Mouse (Mus musculus): Measurements from ENCODE around the gene Lamtor5. TPM values are rescaled to one million over a fixed set of nuclear protein-coding genes. Genes with fewer than 3 reads are reported as not detected.

The Lamtor5 gene
- polyA plus RNA-seq, 1 experiment from 2014 or later = 217 TPM

DNA sequence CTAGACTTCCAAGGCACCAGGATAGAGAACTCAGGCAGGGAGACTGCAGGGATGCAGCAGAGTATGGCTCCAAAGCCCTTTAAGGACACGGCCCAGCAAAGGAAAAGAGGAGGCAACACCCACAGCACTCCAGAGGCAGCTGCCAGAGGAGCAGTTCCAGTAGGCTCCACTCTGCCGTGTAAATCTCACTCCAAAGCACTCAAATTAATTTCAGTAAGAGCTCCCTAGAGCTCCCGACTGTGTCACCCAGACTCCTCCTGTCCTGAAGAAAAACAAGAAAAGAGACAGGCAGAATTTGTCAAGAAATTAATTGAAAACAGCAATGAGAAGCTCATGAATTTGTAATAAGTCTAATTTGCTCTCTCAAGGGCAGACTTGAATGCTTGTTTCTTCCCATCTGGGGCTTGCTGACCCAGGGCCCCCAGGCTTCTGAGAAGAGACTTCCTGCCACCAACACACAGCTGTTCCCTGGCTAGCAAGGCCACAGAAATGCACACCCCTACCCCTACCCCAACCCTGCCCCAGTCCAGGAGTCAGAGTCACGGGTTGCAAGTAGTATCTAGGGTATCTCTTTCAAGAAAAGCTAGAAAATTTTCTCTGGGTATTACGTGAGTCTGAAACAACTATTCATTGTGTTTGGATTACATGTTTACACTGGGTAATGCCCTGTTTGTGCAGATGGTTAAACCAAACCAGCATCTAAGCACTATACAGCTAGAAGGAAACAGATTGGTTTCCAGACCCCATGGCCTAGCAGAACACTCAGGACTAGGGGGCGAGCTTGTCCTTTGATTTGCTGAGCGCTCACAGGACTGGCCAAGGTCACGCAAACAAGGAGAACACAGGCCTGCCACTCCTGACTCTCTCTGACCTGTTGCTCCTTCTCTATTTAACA, 17.5 kb upstream of the Lamtor5 start:
- Histone ChIP-seq H3K4me2 (ENCODE audit: low read depth, low read length) (no peak overlapping the region), H3K27me3 (replicated peaks; ENCODE audit: control insufficient read depth, insufficient read depth, low read length) (no peaks in the 10 kb centered on the region), H3K27ac (ENCODE audit: low read length) (peak overlapping the region; percentile 1; the same call in 1 of the 2 replicates), H3K9ac (ENCODE audit: low read depth, low read length) (no peak overlapping the region), H3K4me3 (ENCODE audit: low read length) (no peak overlapping the region), H3K9me3 (ENCODE audit: control insufficient read depth, low read length) (no peaks in the 10 kb centered on the region), H3K36me3 (ENCODE audit: control insufficient read depth, insufficient read depth, low read length) (no peaks in the 10 kb centered on the region), H3K4me1 (ENCODE audit: control insufficient read depth, insufficient read depth, low read length) (0 out of 2 replicates have a peak, but pooled peaks cover 5% of the 10 kb centered on the region)
- WGBS = 41% methylated on average over 8 of the region's 8 CpGs
- 0 out of 2 replicates have a peak, but pooled peaks have one; percentile 58 for ATAC-seq

DNA sequence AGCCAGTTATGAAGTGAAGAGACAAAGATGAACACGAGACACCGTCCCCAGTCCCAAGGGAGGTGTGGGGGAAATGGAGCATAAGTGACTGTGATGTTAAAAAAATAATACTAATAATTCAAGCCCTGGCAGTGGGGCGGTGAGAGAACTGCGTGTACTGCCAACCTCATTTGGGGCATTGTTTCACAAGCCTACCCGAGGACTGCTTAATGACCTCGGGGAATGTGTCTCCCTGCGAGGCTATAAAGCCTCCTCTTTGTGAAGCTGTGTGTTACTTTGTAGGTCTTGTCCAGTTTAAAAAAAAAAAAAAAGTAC, 16.9 kb upstream of the Lamtor5 start:
- Histone ChIP-seq H3K36me3 (ENCODE audit: control insufficient read depth, insufficient read depth, low read length) (no peaks in the 10 kb centered on the region), H3K4me1 (ENCODE audit: control insufficient read depth, insufficient read depth, low read length) (0 out of 2 replicates have a peak, but pooled peaks cover 5% of the 10 kb centered on the region), H3K9me3 (ENCODE audit: control insufficient read depth, low read length) (no peaks in the 10 kb centered on the region), H3K9ac (ENCODE audit: low read depth, low read length) (no peak overlapping the region), H3K27me3 (replicated peaks; ENCODE audit: control insufficient read depth, insufficient read depth, low read length) (no peaks in the 10 kb centered on the region), H3K4me3 (ENCODE audit: low read length) (no peak overlapping the region), H3K4me2 (ENCODE audit: low read depth, low read length) (no peak overlapping the region), H3K27ac (ENCODE audit: low read length) (no peak overlapping the region)
- 29% methylated on average over 7 of the region's 7 CpGs for WGBS
- ATAC-seq = no peak

DNA sequence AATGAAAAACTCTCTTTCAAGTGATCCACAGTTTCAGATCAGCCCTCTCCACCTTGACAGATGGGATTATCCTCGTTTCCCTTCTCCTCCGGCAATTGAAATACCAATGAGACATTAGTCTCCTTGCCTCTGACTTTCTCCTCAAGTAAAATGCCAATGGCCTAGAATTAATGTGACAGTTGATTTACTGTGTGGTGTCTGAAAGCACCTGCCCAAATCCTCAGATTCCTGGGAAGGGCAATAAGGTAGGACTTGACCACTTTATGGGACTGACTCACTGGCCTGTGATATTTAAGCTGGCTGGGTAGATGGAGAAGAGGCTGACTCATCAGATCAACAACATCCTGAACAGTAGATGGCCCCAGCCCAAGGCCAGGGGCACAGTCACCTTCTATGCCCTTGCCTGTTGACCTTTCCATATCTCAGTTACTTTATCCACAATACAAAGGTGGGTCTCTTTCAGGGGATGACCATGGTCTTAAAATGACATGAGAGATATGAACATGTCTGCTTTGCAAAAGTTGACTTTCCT, 11.8 kb upstream of the Lamtor5 start:
- Histone ChIP-seq H3K9ac (ENCODE audit: low read depth, low read length) (no peak overlapping the region), H3K4me2 (ENCODE audit: low read depth, low read length) (no peak overlapping the region), H3K27ac (ENCODE audit: low read length) (no peak overlapping the region), H3K27me3 (replicated peaks; ENCODE audit: control insufficient read depth, insufficient read depth, low read length) (no peaks in the 10 kb centered on the region), H3K36me3 (ENCODE audit: control insufficient read depth, insufficient read depth, low read length) (no peaks in the 10 kb centered on the region), H3K9me3 (ENCODE audit: control insufficient read depth, low read length) (no peaks in the 10 kb centered on the region), H3K4me3 (ENCODE audit: low read length) (no peak overlapping the region), H3K4me1 (ENCODE audit: control insufficient read depth, insufficient read depth, low read length) (no peaks in the 10 kb centered on the region)
- 50% methylated on average over 2 of the region's 2 CpGs for WGBS
- no peak for ATAC-seq

DNA sequence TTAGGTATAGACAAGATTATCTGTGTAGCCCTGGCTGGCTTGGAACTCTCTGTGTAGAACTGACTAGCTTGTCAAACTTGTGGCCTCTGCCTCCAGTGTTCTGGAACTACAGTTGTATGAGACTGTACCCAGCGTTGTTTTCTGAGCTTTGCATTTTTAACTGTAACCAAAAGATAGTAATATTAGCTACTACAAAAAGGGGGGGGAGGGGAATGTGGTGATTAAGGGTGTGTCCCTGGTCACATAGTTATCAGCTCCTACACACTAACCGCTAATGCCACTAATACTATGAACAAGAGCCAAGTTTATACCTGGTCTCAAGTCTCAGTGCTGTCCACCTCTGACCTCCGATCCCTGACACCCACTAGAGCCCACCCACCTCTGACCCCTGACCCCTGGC, 6.2 kb upstream of the Lamtor5 start:
- Histone ChIP-seq H3K4me1 (ENCODE audit: control insufficient read depth, insufficient read depth, low read length) (no peaks in the 10 kb centered on the region), H3K4me3 (ENCODE audit: low read length) (no peak overlapping the region), H3K9me3 (ENCODE audit: control insufficient read depth, low read length) (no peaks in the 10 kb centered on the region), H3K9ac (ENCODE audit: low read depth, low read length) (no peak overlapping the region), H3K4me2 (ENCODE audit: low read depth, low read length) (no peak overlapping the region), H3K27ac (ENCODE audit: low read length) (no peak overlapping the region), H3K27me3 (replicated peaks; ENCODE audit: control insufficient read depth, insufficient read depth, low read length) (no peaks in the 10 kb centered on the region), H3K36me3 (ENCODE audit: control insufficient read depth, insufficient read depth, low read length) (no peaks in the 10 kb centered on the region)
- no peak for ATAC-seq
- 89% methylated on average over 3 of the region's 3 CpGs for WGBS

DNA sequence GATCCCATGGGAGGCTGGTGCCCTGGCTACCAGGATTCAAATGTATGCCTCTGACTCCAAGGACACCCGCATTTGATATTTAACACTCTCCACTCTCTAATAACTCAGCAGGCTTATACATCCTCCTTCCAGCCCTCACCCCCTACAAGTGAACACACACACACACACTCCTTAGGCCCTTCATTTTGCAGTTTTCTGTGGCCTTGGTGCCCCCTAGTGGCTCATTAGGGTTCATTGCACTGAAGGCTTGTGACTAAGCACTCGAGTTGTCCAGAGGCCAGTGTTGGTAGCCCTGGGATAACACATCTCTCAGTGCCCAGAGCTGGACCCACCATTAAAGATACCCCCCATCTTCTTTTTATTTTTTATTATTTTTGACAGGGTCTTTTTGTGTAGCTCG, 4.8 kb upstream of the Lamtor5 start:
- Histone ChIP-seq H3K36me3 (ENCODE audit: control insufficient read depth, insufficient read depth, low read length) (no peaks in the 10 kb centered on the region), H3K27me3 (replicated peaks; ENCODE audit: control insufficient read depth, insufficient read depth, low read length) (no peaks in the 10 kb centered on the region), H3K4me1 (ENCODE audit: control insufficient read depth, insufficient read depth, low read length) (no peaks in the 10 kb centered on the region; the same call in 1 of the 2 replicates), H3K9me3 (ENCODE audit: control insufficient read depth, low read length) (no peaks in the 10 kb centered on the region), H3K4me3 (ENCODE audit: low read length) (no peak overlapping the region), H3K27ac (ENCODE audit: low read length) (no peak overlapping the region), H3K4me2 (ENCODE audit: low read depth, low read length) (no peak overlapping the region), H3K9ac (ENCODE audit: low read depth, low read length) (no peak overlapping the region)
- ATAC-seq = peak; percentile 52
- 15% methylated on average over 3 of the region's 3 CpGs for WGBS

DNA sequence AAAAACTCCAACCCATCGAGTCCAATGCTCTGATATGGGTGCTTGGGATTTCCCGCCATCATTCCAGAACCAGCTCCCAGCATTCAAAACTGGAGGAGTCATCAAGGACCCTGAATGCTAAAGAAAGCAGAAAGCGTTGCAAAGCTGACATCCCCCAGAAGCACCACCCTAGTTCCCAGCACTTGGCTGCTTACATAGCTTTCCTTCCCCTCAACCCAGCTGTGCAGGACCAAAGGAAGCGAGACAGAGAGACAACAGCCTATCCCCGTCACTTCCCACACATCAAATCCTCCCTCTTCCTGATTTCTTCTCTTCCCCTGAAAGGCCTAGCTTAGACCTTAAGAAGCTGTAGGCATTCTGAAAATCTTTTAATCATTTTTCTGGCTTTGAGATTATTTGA, 3.3 kb upstream of the Lamtor5 start:
- H3K36me3 ChIP-seq (ENCODE audit: control insufficient read depth, insufficient read depth, low read length) = no peaks in the 10 kb centered on the region
- H3K27me3 ChIP-seq (replicated peaks; ENCODE audit: control insufficient read depth, insufficient read depth, low read length) = no peaks in the 10 kb centered on the region
- no peak overlapping the region for H3K9ac ChIP-seq (ENCODE audit: low read depth, low read length)
- H3K4me3 ChIP-seq (ENCODE audit: low read length) = no peak overlapping the region
- H3K27ac ChIP-seq (ENCODE audit: low read length) = no peak overlapping the region
- peaks cover 9% of the 10 kb centered on the region for H3K4me1 ChIP-seq (ENCODE audit: control insufficient read depth, insufficient read depth, low read length)
- no peaks in the 10 kb centered on the region for H3K9me3 ChIP-seq (ENCODE audit: control insufficient read depth, low read length)
- no peak for ATAC-seq
- no peak overlapping the region for H3K4me2 ChIP-seq (ENCODE audit: low read depth, low read length)
- WGBS = 58% methylated on average over 5 of the region's 5 CpGs

DNA sequence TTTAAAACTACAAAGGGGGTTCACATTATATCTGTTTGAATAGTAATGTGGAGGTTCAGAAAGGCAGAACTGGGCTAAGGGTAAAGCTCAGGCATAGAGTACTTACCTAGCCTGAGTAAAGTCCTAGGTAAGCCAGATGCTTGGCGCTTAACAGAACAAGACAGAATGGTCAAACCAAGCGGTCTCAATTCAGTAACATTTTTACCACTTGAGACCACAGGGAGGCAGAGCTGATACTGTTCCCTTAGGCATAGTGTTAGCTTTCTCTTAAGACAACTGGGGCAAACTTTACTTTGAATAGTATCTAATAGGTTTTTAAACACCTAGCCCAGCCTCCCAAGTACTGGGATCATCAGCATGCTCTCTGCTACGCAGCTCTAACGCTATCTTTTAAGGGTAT, 2.7 kb upstream of the Lamtor5 start:
- Histone ChIP-seq H3K4me1 (ENCODE audit: control insufficient read depth, insufficient read depth, low read length) (peaks cover 11% of the 10 kb centered on the region), H3K4me2 (ENCODE audit: low read depth, low read length) (no peak overlapping the region), H3K27ac (ENCODE audit: low read length) (no peak overlapping the region), H3K27me3 (replicated peaks; ENCODE audit: control insufficient read depth, insufficient read depth, low read length) (no peaks in the 10 kb centered on the region), H3K4me3 (ENCODE audit: low read length) (no peak overlapping the region), H3K36me3 (ENCODE audit: control insufficient read depth, insufficient read depth, low read length) (no peaks in the 10 kb centered on the region), H3K9me3 (ENCODE audit: control insufficient read depth, low read length) (no peaks in the 10 kb centered on the region), H3K9ac (ENCODE audit: low read depth, low read length) (no peak overlapping the region)
- 58% methylated on average over 4 of the region's 4 CpGs for WGBS
- no peak for ATAC-seq

DNA sequence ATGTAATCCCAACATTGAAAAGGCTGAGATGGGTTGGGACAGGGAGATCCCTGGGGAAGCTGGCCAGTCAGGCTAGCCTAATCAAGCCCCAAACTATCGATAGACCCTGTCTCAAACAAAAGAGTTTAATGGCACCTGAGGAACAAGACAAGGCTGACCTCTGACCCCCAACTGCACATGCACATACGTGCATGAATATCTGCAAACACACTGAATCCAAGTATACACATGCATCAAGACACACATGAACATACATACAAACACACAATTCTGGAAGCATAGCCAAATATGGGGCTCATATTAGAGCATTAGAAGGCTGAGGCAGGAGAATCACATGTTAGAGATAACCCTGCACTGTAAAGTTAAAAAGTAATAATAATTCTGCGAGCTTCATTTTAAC, 2.0 kb upstream of the Lamtor5 start:
- H3K27me3 ChIP-seq (replicated peaks; ENCODE audit: control insufficient read depth, insufficient read depth, low read length) = no peaks in the 10 kb centered on the region
- no peak overlapping the region for H3K27ac ChIP-seq (ENCODE audit: low read length)
- H3K36me3 ChIP-seq (ENCODE audit: control insufficient read depth, insufficient read depth, low read length) = no peaks in the 10 kb centered on the region
- no peak overlapping the region for H3K4me2 ChIP-seq (ENCODE audit: low read depth, low read length)
- no peaks in the 10 kb centered on the region for H3K9me3 ChIP-seq (ENCODE audit: control insufficient read depth, low read length)
- ATAC-seq = no peak
- WGBS = 84% methylated on average over 3 of the region's 3 CpGs
- no peak overlapping the region for H3K4me3 ChIP-seq (ENCODE audit: low read length)
- H3K4me1 ChIP-seq (ENCODE audit: control insufficient read depth, insufficient read depth, low read length) = peaks cover 11% of the 10 kb centered on the region
- H3K9ac ChIP-seq (ENCODE audit: low read depth, low read length) = no peak overlapping the region

DNA sequence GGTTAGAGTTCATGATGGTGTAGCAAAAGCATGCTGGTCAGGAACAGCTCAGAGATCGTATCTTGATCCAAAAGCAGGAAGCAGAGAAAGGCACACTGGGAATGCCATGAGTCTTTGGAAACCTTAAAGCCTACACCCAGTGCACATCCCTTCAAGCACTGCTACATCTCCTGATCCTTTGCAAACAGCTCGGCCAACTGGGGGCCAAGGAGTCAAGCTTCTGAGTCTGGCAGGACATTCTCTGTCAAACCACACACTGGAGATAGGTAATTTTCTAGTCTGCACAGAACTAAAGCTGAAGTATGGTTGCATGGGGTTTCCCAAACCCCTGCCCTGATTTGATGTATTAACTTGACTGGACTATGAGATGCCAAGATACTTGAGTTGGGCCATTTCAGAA, 7.5 kb downstream of the Lamtor5 start:
- no peak for ATAC-seq
- H3K27ac ChIP-seq (ENCODE audit: low read length) = no peak overlapping the region
- H3K4me3 ChIP-seq (ENCODE audit: low read length) = no peak overlapping the region
- WGBS = 87% methylated on average over 2 of the region's 2 CpGs
- no peak overlapping the region for H3K9ac ChIP-seq (ENCODE audit: low read depth, low read length)
- no peak overlapping the region for H3K4me2 ChIP-seq (ENCODE audit: low read depth, low read length)
- H3K4me1 ChIP-seq (ENCODE audit: control insufficient read depth, insufficient read depth, low read length) = peaks cover 2% of the 10 kb centered on the region; the same call in 1 of the 2 replicates
- peaks cover 7% of the 10 kb centered on the region; the same call in 1 of the 2 replicates for H3K36me3 ChIP-seq (ENCODE audit: control insufficient read depth, insufficient read depth, low read length)
- no peaks in the 10 kb centered on the region for H3K9me3 ChIP-seq (ENCODE audit: control insufficient read depth, low read length)
- no peaks in the 10 kb centered on the region for H3K27me3 ChIP-seq (replicated peaks; ENCODE audit: control insufficient read depth, insufficient read depth, low read length)
